Mouse (Mus musculus) limb, embryonic 12.5 days (tissue): ENCODE data around the gene Nxf1. TPM values are rescaled to one million over a fixed set of nuclear protein-coding genes. Genes with fewer than 3 reads are reported as not detected.

Source experiments
- ATAC-seq: fragments of 200-750 bp; cut with Nextera tagmentation; 2 replicates; pipeline ENCODE4 v1.8.0; 2017; ENCODE audit warnings: low read depth, moderate TSS enrichment; ENCODE audit not compliant: insufficient number of reproducible peaks, insufficient read depth, low FRiP score, low TSS enrichment
- H3K27ac ChIP-seq: fragments of 300-500 bp; sonication (generic); 2 replicates; pipeline ENCODE4 v1.5.1; 2016; ENCODE audit warnings: mild to moderate bottlenecking, moderate library complexity
- H3K27me3 ChIP-seq: fragments of 300-500 bp; sonication (generic); 2 replicates; pipeline ENCODE4 v1.6.1; 2016; ENCODE audit warnings: mild to moderate bottlenecking, moderate library complexity
- H3K36me3 ChIP-seq: fragments of 300-500 bp; sonication (generic); 2 replicates; pipeline ENCODE4 v1.6.1; 2016; ENCODE audit warnings: mild to moderate bottlenecking, moderate library complexity
- H3K4me1 ChIP-seq: fragments of 300-500 bp; sonication (generic); replicated peaks from 2 replicates; pipeline ENCODE4 v1.6.1; 2016
- H3K4me2 ChIP-seq: fragments of 300-500 bp; sonication (generic); 2 replicates; pipeline ENCODE4 v1.6.1; 2016; ENCODE audit warnings: mild to moderate bottlenecking, moderate library complexity
- H3K4me3 ChIP-seq: fragments of 300-500 bp; sonication (generic); replicated peaks from 2 replicates; pipeline ENCODE4 v1.5.1; 2016; ENCODE audit warnings: mild to moderate bottlenecking
- H3K9ac ChIP-seq: fragments of 300-500 bp; sonication (generic); replicated peaks from 2 replicates; pipeline ENCODE4 v1.6.1; 2016; ENCODE audit warnings: mild to moderate bottlenecking, moderate library complexity
- H3K9me3 ChIP-seq: fragments of 300-500 bp; sonication (generic); 2 replicates; pipeline ENCODE4 v1.6.1; 2016; ENCODE audit warnings: mild to moderate bottlenecking, moderate library complexity
- WGBS: fragments of 180-500 bp; shearing (Covaris S2); methylation state at CpG from one replicate; pipeline ENCODE4 v1.1.7; 2016; 5-methylcytosine and 5-hydroxymethylcytosine counted together
- polyA plus RNA-seq: library from polyadenylated mRNA; unstranded; fragments of >200 nt; fragmentation: Nextera tagmentation; extraction: Ambion mirVana; gene quantifications from 2 replicates; pipeline ENCODE4 v1.2.1, GENCODE M21; 2016

Nxf1 gene
- polyA plus RNA-seq, 1 experiment from 2014 or later = 219 TPM

GRCm38 (mm10) chr19:8741243-8741869, 15.5 kb upstream of the Nxf1 start, which contains the start of gene Stx5a:
Gene Stx5a (plus strand): TSS chr19:8741413.
- Histone ChIP-seq H3K36me3 (peaks cover 70% of the 10 kb centered on the region), H3K4me2 (peak within 1 kb of the TSS; percentile 98), H3K27ac (peak within 1 kb of the TSS; percentile 96), H3K4me1 (peaks cover 21% of the 10 kb centered on the region), H3K9ac (peak within 1 kb of the TSS; percentile 95), H3K27me3 (no peaks in the 10 kb centered on the region), H3K4me3 (peak within 1 kb of the TSS; percentile 95), H3K9me3 (no peaks in the 10 kb centered on the region)
- under 1% methylated on average over 36 of the region's 36 CpGs for WGBS
- peak; percentile 95 for ATAC-seq

- peak overlapping the region; percentile 95 for H3K9ac ChIP-seq
- peaks cover 78% of the 10 kb centered on the region for H3K36me3 ChIP-seq
- no peaks in the 10 kb centered on the region for H3K27me3 ChIP-seq
- peak overlapping the region; percentile 98 for H3K4me2 ChIP-seq
- no peaks in the 10 kb centered on the region for H3K9me3 ChIP-seq
- H3K27ac ChIP-seq = peak overlapping the region; percentile 96
- H3K4me1 ChIP-seq = peaks cover 21% of the 10 kb centered on the region
- ATAC-seq = no peak
- 15% methylated on average over 14 of the region's 14 CpGs for WGBS
- H3K4me3 ChIP-seq = peak overlapping the region; percentile 95
These were observed 14.7 kb upstream of the Nxf1 start for GRCm38 (mm10) chr19:8742176-8742575.

GRCm38 (mm10) chr19:8745382-8745781, 11.5 kb upstream of the Nxf1 start:
- Histone ChIP-seq H3K9me3 (no peaks in the 10 kb centered on the region), H3K4me2 (no peak overlapping the region), H3K36me3 (peaks cover 80% of the 10 kb centered on the region), H3K27ac (no peak overlapping the region), H3K9ac (no peak overlapping the region), H3K4me3 (no peak overlapping the region), H3K27me3 (no peaks in the 10 kb centered on the region), H3K4me1 (peaks cover 18% of the 10 kb centered on the region)
- WGBS = 90% methylated on average over 1 of the region's 1 CpGs
- no peak for ATAC-seq

- H3K4me3 ChIP-seq = no peak overlapping the region
- H3K9ac ChIP-seq = no peak overlapping the region
- WGBS = 72% methylated on average over 2 of the region's 2 CpGs
- H3K27me3 ChIP-seq = no peaks in the 10 kb centered on the region
- ATAC-seq = no peak
- no peaks in the 10 kb centered on the region for H3K9me3 ChIP-seq
- no peak overlapping the region for H3K4me2 ChIP-seq
- peaks cover 95% of the 10 kb centered on the region for H3K36me3 ChIP-seq
- no peak overlapping the region for H3K27ac ChIP-seq
- H3K4me1 ChIP-seq = peaks cover 9% of the 10 kb centered on the region
These were observed 9.5 kb upstream of the Nxf1 start for GRCm38 (mm10) chr19:8747368-8747767.

- peaks cover 51% of the 10 kb centered on the region for H3K36me3 ChIP-seq
- H3K9ac ChIP-seq = no peak overlapping the region
- H3K4me2 ChIP-seq = peak overlapping the region; percentile 81
- H3K4me1 ChIP-seq = peaks cover 16% of the 10 kb centered on the region
- peak overlapping the region; percentile 97; the same call in 1 of the 2 replicates for H3K4me3 ChIP-seq
- no peaks in the 10 kb centered on the region for H3K27me3 ChIP-seq
- 82% methylated on average over 3 of the region's 3 CpGs for WGBS
- H3K27ac ChIP-seq = no peak overlapping the region
- H3K9me3 ChIP-seq = no peaks in the 10 kb centered on the region
- ATAC-seq = no peak
These were observed 1.2 kb upstream of the Nxf1 start for GRCm38 (mm10) chr19:8755652-8756051.

GRCm38 (mm10) chr19:8757471-8757998, 662 bp downstream of the Nxf1 start:
- H3K9me3 ChIP-seq = no peaks in the 10 kb centered on the region
- peak overlapping the region; percentile 97 for H3K4me3 ChIP-seq
- H3K9ac ChIP-seq = peak overlapping the region; percentile 96
- H3K27me3 ChIP-seq = no peaks in the 10 kb centered on the region
- peaks cover 16% of the 10 kb centered on the region for H3K4me1 ChIP-seq
- H3K36me3 ChIP-seq = peaks cover 46% of the 10 kb centered on the region
- peak overlapping the region; percentile 81 for H3K4me2 ChIP-seq
- H3K27ac ChIP-seq = peak overlapping the region; percentile 95
- ATAC-seq = no peak
- WGBS = 6% methylated on average over 14 of the region's 14 CpGs

- ATAC-seq = no peak
- H3K4me3 ChIP-seq = no peak overlapping the region
- no peaks in the 10 kb centered on the region for H3K9me3 ChIP-seq
- H3K4me2 ChIP-seq = peak overlapping the region; percentile 81; the same call in 1 of the 2 replicates
- no peak overlapping the region for H3K27ac ChIP-seq
- WGBS = 84% methylated on average over 2 of the region's 2 CpGs
- peaks cover 16% of the 10 kb centered on the region for H3K4me1 ChIP-seq
- H3K36me3 ChIP-seq = peaks cover 47% of the 10 kb centered on the region
- no peaks in the 10 kb centered on the region for H3K27me3 ChIP-seq
- H3K9ac ChIP-seq = no peak overlapping the region
These were observed 2.0 kb downstream of the Nxf1 start for GRCm38 (mm10) chr19:8758899-8759298.

GRCm38 (mm10) chr19:8760757-8761156, 3.9 kb downstream of the Nxf1 start:
- H3K4me2 ChIP-seq = no peak overlapping the region
- H3K36me3 ChIP-seq = peaks cover 50% of the 10 kb centered on the region
- WGBS = 94% methylated on average over 2 of the region's 2 CpGs
- no peak overlapping the region for H3K9ac ChIP-seq
- no peak for ATAC-seq
- H3K9me3 ChIP-seq = peaks cover 10% of the 10 kb centered on the region; the same call in 1 of the 2 replicates
- H3K4me3 ChIP-seq = no peak overlapping the region
- H3K27ac ChIP-seq = no peak overlapping the region
- peaks cover 12% of the 10 kb centered on the region for H3K4me1 ChIP-seq
- H3K27me3 ChIP-seq = no peaks in the 10 kb centered on the region

- ATAC-seq = no peak
- H3K4me2 ChIP-seq = no peak overlapping the region
- H3K9me3 ChIP-seq = peaks cover 11% of the 10 kb centered on the region; the same call in 1 of the 2 replicates
- no peak overlapping the region for H3K9ac ChIP-seq
- WGBS = 90% methylated on average over 4 of the region's 4 CpGs
- no peak overlapping the region for H3K27ac ChIP-seq
- H3K4me1 ChIP-seq = peaks cover 4% of the 10 kb centered on the region
- H3K4me3 ChIP-seq = no peak overlapping the region
- H3K36me3 ChIP-seq = peaks cover 73% of the 10 kb centered on the region
- no peaks in the 10 kb centered on the region for H3K27me3 ChIP-seq
These were observed 6.4 kb downstream of the Nxf1 start for GRCm38 (mm10) chr19:8763276-8763675.

- peaks cover 4% of the 10 kb centered on the region for H3K4me1 ChIP-seq
- WGBS = 95% methylated on average over 9 of the region's 9 CpGs
- no peak overlapping the region for H3K4me2 ChIP-seq
- peaks cover 11% of the 10 kb centered on the region; the same call in 1 of the 2 replicates for H3K9me3 ChIP-seq
- no peak overlapping the region for H3K27ac ChIP-seq
- H3K27me3 ChIP-seq = no peaks in the 10 kb centered on the region
- ATAC-seq = 0 out of 2 replicates have a peak, but pooled peaks have one; percentile 20
- H3K9ac ChIP-seq = no peak overlapping the region
- H3K4me3 ChIP-seq = no peak overlapping the region
- peaks cover 94% of the 10 kb centered on the region for H3K36me3 ChIP-seq
These were observed 8.7 kb downstream of the Nxf1 start for GRCm38 (mm10) chr19:8765562-8765961.

- Histone ChIP-seq H3K4me1 (peaks cover 30% of the 10 kb centered on the region), H3K27ac (peak within 1 kb of the TSS; percentile 91), H3K9ac (peak within 1 kb of the TSS; percentile 90), H3K27me3 (no peaks in the 10 kb centered on the region), H3K9me3 (0 out of 2 replicates have a peak, but pooled peaks cover under 1% of the 10 kb centered on the region), H3K4me3 (peak within 1 kb of the TSS; percentile 70), H3K4me2 (peak within 1 kb of the TSS; percentile 69), H3K36me3 (peaks cover 75% of the 10 kb centered on the region)
- 24% methylated on average over 29 of the region's 29 CpGs for WGBS
- ATAC-seq = 0 out of 2 replicates have a peak, but pooled peaks have one; percentile 2
These were observed 13.8 kb downstream of the Nxf1 start, which contains the start of gene Tmem223 for GRCm38 (mm10) chr19:8770567-8771270. Gene Tmem223 (plus strand): TSS chr19:8770996.
